Mouse (Mus musculus) ovary, postnatal 10 days (tissue): ENCODE data around the gene Cyp26a1.

Source experiments
- DNase-seq: peaks from one replicate; pipeline ENCODE4 v3.0.0; 2022; ENCODE audit warnings: low spot score

Gene Cyp26a1

DNA sequence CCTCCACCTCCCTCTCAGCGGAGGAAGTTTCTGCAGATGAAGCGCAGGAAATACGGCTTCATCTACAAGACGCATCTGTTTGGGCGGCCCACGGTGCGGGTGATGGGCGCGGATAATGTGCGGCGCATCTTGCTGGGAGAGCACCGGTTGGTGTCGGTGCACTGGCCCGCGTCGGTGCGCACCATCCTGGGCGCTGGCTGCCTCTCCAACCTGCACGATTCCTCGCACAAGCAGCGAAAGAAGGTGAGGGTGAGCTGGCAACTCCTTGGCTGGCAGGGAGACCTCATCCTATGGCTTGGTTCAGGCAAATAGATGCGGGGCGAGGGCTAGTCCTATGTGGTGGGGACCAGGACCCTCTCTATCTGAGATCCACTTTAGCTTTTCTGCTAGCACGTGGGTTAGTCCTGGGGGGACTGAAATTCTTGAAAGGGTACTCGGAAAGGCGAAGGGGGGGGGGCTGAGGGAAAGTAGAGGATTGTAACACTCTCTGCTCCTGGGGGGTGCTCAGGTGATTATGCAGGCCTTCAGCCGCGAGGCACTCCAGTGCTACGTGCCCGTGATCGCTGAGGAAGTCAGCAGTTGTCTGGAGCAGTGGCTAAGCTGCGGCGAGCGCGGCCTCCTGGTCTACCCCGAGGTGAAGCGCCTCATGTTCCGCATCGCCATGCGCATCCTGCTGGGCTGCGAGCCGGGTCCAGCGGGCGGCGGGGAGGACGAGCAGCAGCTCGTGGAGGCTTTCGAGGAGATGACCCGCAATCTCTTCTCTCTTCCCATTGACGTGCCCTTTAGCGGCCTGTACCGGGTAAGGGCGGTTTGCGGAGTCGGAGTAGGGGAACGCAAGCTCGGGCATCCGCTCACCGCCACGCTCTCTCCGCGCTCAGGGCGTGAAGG is 919 bp downstream of the Cyp26a1 start:
- DNase-seq, result no peak

DNA sequence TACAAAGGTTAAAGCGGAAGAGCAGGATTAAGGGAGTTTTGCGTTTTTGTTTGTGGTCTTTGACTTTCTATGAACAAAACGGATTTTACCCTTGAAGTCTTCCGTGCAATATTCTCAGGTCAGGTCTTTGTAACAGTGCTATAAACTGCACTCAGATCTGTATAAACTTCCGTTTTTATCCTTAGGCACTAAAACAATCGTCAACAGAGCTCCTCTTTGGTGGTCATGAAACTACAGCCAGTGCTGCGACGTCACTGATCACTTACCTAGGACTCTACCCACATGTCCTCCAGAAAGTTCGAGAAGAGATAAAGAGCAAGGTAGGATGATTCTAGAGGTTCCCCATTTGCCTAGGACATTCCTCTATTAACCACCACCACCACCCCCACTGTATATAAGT is 2.1 kb downstream of the Cyp26a1 start:
- DNase-seq, result no peak

- no peak for DNase-seq
Measured at GRCm38 (mm10) chr19:37702377-37703076, 4.9 kb downstream of the Cyp26a1 start.

- peak; percentile 82 for DNase-seq
Measured at GRCm38 (mm10) chr19:37703902-37704509, 6.4 kb downstream of the Cyp26a1 start.

DNA sequence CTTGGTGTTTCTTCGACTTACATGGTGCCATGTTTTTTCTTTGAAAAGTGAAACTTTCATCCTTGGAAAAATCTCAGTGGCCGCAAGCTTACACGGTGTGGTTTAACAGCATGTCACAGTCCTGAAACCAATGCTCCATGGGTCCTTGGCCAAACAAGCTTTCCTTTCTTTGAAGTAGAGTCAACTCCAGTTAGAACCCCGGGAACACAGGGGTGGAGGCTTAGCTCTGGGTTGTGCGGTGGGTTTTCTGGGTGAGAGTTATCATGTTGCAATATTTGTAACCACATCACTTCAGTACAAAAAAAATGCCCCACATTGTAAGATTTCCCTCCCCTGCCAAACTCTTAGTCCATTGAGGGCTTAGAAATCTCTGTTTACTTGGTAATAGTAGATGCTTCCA is 8.1 kb downstream of the Cyp26a1 start:
- no peak for DNase-seq

GRCm38 (mm10) chr19:37714681-37715080 is 17.1 kb downstream of the Cyp26a1 start:
- no peak for DNase-seq

DNA sequence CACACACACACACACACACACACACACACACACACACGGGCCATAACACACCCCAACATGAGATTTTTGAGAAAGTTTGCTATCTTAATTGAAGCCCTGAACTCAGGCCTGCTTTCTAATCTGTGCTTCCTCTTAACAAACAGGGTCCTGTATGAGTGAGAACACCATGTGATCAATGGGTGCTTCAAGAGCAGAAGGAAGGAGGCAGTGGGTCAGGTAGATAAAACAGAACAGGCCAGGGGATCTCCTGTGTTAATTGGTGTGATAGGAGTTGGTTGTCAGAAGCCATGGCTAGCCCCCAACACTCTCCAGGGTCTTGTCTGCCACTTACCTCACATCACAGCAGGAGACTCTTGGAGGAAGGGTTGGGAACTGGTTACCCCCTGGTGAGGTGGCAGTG is 18.4 kb downstream of the Cyp26a1 start:
- no peak for DNase-seq

DNA sequence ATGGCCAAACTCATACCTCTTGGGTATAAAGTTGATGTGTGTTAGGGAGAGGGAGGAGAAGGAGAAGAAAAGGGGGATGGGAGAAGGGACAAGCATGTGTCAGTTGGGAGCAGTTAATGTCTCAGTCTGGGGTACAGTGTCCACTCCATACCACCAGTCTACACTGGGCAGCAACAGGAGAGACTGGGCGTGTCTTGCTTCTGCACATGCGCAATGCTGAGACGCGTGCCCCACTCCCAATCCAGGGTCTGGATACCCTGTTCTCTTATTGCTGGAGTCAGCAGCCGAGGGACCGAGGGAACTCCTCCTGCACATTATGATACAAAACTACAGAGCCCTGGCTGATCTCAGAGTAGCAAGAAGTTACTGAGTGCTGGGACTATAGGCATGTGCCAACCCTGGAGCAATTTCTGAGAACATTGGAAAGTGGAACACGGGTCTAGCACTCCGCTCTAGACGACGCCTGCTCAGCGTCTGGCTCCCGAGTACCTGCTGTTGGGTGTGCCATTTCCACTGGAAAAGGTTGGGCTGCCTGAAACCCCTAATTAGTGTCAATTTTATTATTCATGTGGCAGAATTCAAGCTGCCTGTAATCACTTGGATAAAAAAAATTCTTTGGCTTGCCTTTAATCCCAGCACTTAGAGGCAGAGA is 19.1 kb downstream of the Cyp26a1 start:
- DNase-seq, result no peak

- no peak for DNase-seq
Measured at GRCm38 (mm10) chr19:37719166-37719565, 21.6 kb downstream of the Cyp26a1 start.

GRCm38 (mm10) chr19:37724591-37724990 is 27.0 kb downstream of the Cyp26a1 start:
- no peak for DNase-seq

- DNase-seq, result no peak
Measured at GRCm38 (mm10) chr19:37726585-37726984, 29.0 kb downstream of the Cyp26a1 start.

- no peak for DNase-seq
Measured at GRCm38 (mm10) chr19:37727366-37727765, 29.8 kb downstream of the Cyp26a1 start.

DNA sequence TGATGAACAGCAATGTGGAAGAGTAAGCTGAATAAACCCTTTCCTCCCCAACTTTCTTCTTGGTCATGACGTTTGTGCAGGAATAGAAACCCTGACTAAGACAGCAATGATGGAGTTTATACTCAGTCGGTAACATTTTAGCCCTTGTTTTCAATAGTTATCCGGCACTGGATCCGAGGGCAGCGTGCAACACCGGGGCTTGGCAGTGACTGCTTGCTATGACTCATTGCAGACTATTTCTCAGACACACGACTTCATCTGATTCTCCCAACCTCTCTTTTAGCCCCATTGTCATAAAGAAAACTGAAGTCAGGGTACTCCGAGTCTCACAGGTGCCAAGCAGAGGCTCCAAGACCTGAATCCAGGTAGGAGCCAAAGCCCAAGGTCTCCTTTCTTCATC is 37.8 kb downstream of the Cyp26a1 start:
- DNase-seq, result no peak

DNA sequence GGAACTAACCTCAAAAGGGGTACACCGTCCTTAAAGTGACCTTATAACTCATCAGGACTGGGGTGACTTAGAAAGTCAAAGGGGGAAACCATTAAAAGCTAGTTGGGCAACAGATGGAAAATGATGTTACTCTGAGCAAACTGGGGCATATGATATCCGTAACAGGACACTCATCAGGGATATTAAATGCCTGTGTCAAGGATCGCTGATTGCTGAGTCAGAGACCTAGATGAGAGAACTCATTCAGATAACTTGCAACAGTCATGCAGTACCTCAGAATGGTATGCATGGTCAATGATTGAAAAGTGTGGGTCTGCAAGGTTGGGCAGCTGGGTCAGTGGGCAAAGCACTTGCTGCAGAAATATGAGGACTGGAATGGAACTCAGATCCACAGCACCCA is 41.0 kb downstream of the Cyp26a1 start:
- DNase-seq, result no peak

DNA sequence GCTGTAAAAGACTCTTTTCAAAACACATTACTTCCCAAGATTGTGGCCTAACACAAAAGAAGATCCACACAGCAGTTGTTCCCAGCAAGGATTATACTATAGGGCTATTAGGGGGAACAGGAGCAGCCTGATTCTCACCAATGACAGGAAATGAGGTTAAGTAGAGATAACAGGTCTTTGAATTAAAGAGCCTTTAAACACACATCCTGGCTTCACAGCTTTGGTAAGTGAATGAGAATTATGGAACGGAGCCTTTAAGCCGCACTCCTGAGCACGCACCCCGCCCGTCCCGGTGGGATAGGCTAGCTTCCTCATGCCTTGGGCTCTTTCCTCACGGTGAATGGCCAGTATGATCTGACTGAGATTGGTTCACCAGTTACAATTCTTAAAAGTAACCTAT is 42.4 kb downstream of the Cyp26a1 start:
- DNase-seq, result no peak
